Mouse (Mus musculus) heart, adult 18-20 months (tissue): ENCODE results near the gene Gm3646. TPM values are rescaled to one million over a fixed set of nuclear protein-coding genes. Genes with fewer than 3 reads are reported as not detected.

Experiments
- DNase-seq, 2 experiments: peaks; one replicate each; pipeline ENCODE4 v3.0.0; 2021 to 2022; ENCODE audit warnings: mixed read lengths in 1 of 2
- long read RNA-seq, 2 experiments: library from polyadenylated mRNA; stranded (forward); transcript quantifications; one replicate each; pipeline ENCODE4 v2.0.0; 2021
- total RNA-seq, 2 experiments: library from RNA; stranded (reverse); gene quantifications; 2 replicates each; pipeline ENCODE4 v1.2.3; 2021

Gene Gm3646
- 10 to 100 TPM in 1 of 2 experiments, 1 to 10 TPM in 1; 7.6 to 11.1 TPM for total RNA-seq
- long read RNA-seq, experiment 1, transcript Gm3646-201 (2 exons, 352 nt): major isoform, 9 of 15 reads
- long read RNA-seq, experiment 1, partial matches to known transcripts: 0 of 15 reads
- long read RNA-seq, experiment 1, other reads (novel, unspliced or antisense): 6 of 15 reads
- long read RNA-seq, experiment 2, transcript Gm3646-201 (2 exons, 352 nt): major isoform, 9 of 12 reads
- long read RNA-seq, experiment 2, partial matches to known transcripts: 2 of 12 reads
- long read RNA-seq, experiment 2, other reads (novel, unspliced or antisense): 1 of 12 reads

DNA sequence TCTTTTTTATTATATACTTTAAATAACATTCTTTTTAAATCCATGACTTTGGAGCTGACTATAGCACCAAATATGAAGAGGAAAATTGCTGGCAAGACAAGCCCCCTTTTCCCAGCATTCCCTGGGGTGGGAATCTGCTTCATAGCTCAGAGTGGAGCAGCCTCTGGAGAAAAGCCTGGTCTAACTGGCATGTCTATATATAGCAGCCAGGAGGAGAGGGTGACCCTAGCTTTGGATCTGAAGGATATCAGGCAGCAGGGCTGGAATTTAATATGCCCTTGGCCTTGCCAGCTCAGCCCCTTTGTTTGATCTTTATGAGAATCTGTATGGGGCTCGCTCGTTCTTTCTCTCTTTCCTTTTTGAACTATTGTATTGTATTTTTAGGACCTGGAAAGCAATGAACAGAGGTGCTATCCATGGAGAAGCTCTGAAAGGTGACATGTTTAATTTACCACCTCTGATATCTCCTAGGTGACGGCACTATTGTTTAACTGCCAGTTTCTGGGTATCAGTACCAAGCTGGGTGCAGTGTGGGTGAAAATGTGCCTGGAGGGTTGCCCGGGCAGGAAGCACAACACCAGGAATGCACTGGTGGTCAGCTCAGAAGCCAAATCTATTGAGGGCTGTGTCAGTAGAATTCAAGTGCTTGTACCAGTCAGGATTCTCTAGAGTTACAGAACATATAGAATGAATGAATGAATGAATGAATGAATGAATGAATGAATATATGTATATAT lies at the start of gene Gm3646:
TSS of gene Gm3646 (minus strand) at position 90 of the 737 bp plus-strand sequence.
- peak; percentile 69 to 79 for DNase-seq

DNA sequence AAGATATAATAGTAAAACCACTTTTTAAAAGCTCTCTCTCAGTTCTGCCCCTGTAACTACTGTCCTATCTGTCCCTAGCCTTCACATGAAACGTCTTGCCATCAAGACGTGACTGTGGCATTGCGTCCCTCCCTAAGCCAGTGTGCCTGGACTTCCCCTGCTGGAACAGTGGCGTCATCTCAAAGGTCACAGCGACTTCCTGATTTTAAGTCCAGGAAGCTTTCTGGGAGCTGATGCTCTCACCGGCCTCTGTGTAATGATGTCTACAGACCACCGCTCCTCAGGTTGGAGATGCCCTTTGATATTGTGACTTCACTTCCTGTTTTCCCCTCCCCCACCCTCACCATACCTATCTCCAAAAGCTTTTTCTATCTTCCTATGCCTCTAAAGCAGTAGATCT lies 41.9 kb upstream of the Gm3646 start:
- DNase-seq: peak in 1 of 2 experiments; percentile 52

DNA sequence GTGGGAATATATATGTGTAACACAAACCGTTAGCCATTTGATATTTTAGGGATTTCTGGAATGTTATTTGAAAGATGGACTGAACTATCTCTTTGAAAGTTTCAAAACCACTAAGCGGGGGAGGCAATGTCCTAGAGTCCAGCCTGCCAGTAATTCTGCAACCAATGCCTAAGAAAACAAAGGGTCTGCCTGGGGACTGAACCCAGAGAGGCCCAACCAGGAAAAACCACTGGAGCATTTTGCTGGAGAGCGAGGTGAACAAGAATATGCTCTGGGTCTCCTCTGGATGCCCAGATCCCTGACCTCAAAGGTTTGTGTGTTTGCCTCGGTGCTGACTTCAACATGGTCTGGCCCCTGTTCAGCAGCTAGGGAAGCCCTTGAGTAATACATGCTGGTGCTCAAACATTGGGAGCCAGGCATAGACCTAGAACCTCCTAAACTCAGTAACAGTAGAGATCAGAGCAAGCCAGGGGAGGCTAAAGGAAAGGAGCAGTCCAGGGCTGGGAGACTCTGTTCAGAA lies 41.0 kb upstream of the Gm3646 start:
- peak; percentile 18 to 41 for DNase-seq

DNA sequence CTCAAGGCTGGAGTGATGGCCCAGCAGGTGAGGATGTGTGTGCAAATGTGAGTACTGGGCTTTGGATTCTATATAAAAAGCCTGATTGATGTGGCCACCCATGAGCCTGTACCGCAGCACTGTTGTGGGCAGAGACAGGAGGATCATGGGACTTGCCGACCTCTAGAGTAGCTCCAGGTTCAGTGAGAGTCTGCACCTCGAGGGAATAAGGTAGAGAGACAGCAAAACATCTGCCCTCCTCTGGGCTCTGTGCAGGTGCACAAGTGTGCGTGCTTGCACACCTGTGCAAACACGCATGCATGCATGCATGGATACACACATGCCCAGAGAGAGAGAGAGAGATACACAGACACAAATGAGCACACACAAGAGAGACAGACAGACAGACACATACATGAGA lies 38.2 kb upstream of the Gm3646 start:
- no peak for DNase-seq

DNA sequence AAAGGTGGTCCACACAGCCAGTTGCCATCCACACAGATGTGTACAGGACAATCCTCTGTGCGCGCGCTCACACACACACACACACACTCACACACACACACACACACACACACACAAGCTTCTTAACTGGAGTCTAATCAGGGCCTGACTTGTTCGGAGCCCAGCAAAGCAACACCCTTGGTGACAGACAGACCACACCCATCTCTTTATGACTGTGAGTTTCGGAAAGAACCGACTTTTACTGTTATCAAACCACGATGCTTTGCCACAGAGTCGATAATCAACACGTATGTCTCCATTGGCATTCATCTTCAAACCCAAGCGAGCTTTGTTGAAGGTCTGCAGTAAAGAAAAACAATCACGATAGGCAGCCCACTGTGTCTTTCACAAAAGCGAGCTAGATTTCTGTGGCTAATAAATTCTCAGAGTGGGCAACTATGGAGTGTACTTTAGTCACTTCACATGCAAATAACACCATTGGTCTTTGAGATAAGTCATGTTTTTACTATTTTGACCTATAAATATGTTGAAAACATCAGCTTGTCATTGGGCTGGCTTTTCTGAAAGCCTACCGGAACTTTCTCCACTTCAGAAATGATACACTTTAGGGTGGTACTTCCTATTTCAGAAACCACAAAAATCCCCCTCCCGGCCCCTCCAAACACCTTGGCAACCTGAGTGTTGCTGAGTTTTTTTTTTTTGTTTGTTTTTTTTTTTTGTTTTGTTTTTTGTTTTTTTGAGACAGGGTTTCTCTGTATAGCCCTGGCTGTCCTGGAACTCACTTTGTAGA lies 37.3 kb upstream of the Gm3646 start:
- no peak for DNase-seq

DNA sequence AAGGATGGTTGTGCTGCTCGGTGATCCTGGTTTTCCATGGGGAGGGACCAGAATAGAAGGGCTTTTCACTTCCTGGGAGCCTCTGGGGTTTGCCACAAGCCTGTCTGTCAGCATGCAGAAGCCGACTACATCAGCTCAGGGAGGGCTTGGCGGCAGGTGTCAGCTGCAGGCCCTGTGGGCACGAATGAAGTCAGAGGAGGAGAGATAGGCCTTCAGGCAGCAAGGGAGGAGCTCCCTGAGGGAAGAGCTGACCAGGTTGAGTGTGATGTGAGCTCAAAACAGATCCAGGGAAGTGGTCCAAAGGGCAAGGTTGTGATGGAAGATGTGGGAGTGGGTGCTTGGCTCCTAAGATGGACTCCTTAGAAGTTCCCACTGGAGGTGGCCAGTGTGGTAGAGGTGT lies 35.7 kb upstream of the Gm3646 start:
- DNase-seq: no peak

DNA sequence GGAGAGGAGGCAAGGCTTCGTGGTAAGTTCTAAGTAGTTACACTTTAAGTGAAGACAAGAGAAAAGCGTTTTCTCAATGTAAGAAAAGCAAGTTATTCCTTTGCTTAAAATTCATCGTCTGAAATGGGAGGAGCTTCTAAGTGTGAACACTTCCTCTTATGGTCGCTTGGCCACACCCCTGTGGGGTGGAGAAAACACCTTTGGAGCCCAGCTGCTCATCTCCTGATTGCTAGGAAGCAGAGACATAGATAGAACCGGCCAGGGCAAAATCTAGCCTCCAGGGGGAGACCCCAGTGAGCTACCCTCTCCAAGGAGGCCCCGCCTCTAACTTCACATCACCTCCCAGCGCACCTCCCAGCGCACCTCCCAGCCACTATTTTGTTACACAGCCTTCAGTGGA lies 34.7 kb upstream of the Gm3646 start:
- DNase-seq: no peak

DNA sequence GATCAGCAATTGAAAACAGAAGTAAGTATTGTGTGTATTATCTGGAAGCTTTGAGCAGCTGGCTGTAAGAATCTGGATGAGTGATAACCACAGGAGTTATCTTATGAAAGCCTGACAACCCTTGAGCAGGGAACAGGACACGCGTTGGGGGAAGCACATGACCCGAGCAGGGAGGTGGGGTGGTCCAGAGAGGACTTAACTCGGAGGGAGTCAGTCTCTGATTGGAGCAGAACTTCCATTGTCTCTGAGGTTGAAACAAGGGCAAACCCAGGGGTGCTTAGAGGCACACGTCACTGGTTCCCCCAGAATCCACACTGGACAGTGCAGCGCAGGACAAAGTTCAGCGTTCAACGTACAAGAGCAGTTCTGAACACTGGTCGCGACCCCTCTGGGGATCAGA lies 34.1 kb upstream of the Gm3646 start:
- DNase-seq: no peak

DNA sequence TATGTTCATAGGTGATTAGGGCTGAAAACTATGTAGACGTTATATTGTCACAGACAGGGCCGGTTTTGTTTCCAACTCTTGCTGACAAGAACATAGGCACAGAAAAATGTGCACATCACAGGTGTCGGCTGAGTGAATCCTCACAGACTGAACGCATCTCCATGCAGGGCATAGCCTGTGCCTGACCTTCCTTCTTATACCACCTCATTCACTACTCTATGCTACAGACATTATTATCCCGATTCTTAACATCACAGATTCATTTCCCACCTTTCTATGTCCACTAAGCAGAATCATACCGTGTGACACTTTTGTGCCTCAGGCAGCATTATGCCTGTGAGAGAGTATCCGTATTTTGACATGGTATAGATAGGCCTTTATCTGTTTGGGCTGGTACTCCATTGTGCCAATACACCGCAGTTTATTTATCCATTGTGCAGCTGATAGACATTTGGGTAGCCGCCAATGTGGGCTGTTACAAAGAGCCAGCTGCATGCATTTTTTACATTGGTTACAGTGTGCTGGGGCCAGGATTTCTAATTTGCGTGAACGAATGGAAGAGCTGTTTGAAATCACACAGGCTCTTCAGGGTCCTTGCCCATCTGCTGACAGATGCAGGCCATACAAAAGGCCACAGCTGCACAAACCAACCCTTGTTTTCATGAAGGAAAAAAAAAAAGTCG lies 33.5 kb upstream of the Gm3646 start:
- DNase-seq: no peak

DNA sequence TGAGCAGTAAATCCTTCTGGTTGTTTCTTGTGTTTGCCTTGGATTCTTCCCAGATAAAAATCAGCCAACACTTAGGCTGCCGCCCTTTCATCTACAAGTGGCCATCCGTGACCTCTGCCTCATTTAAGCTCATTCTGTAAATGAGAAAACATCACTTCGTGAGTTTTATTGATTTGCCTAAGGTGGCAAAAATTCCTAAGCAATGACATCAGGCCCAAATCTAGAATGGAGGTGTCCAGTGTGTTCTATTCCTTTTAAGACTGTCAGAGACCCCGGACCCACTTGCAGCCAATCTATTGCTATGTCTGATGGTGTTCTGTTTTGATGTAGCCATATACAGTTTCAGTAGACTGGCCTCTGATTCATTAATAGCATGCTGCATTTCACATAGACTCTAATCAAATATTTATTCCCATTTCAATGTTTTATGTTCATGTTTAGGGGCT lies 26.5 kb upstream of the Gm3646 start:
- DNase-seq: no peak

DNA sequence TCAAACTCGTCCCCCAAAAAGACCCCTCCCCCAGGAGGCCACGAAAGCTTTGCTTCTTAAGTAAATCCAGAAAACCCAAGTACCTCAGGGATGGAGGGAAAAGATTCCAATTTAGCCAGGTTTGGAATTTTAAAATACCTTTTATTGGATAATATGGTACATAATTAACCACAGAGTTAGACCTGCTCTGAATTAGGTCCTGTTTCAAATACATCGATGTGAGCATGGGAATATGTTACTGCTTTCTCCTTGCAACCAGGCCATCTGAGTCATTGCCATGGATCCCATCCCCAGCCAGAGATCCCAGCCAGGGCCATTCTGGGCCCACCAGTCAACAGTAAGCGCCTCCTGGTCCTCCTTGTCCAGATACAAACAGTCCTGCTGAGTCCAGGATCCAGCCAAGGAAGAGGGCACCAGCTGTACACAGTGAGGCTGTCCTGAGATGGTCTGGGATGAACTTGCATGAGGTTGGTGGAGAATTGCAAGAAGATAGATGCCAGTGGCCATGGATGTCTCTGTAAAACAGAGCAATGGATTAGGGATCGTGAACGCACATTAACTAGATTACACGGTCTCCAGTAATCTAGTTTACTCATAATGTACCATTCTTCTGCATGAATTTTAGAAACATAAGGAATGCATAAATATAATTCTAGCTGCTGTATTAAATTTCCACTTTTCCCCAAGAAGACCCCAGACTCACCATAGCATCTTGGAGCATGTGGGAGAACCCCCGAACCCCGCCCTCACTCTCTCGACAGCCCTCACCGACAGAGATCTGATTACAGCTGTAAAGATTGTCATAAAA lies 25.9 kb upstream of the Gm3646 start:
- DNase-seq: no peak

DNA sequence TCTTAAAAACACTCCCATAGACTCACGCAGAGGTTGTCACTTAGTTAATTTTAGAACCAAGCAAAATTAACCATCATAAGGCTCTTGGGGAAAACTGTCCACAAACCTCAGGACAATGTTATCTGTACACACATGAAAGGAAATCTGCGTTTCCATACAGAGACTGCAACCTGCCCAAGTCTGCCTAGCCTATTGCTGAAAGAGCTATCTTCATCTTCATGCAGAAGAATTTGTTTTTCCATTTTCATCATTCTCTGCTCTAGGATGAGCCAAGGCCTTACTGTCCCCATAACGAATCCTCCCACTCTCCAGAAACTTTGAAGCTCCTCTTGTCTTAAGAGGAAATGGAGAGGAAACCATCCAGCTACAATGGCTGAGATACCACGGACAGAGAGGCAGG lies 19.8 kb upstream of the Gm3646 start:
- no peak for DNase-seq

DNA sequence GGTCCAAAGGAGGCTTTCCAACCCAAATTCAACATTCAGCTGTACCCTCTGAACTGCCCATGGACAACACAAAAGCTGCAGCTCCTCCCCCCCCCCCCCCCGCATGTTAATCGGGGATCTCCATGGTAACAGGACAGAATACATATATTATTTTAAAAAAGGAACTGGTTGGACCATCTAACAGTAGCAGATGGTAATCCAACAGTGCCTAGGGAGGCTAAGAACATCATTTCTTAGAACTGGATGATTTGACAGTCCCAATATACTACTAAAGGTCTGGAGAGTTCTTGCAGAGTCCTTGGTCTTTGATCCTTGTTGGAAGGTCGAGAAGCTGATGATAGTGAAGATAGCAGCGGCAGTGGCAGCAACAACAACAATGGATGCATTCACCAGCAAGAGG lies 19.1 kb upstream of the Gm3646 start:
- DNase-seq: no peak

DNA sequence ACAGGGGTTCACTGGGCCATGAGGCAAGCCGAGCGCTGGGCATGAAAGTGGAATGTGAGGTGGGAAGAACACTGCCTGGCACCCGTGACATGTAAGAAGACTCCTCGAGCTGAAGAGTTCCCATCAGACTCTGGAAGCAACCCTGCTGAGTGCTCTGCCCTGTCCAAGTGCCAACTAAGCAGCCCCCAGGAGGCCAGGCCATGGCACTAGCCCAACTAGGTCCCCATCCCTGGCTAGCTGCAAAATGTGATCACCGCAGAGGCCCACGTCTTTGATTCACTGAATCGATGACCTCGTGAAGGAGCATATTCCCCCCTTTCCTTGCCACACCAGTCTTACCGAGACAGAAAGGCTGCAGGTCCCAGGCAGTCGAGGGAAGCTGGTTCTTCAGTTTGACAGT lies 14.5 kb upstream of the Gm3646 start:
- DNase-seq: no peak

DNA sequence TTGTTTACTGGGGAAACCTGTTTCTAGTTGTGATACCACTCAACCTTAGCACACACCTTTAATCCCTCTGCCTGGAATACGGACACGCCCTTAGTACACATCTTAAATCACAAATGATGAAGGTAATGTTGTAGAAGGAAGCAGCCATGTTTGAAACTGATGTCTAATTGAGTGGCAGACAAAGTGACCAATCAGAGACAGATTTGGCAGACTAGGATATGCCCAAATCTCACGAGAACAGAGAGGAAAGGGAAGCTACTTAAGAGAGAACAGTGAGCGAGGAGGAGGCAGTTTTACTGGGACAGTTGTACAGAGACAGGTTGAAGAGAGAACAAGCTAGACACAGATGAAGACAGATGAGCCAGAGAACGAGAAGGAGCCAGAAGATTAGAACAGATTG lies 10.6 kb upstream of the Gm3646 start:
- DNase-seq: no peak

DNA sequence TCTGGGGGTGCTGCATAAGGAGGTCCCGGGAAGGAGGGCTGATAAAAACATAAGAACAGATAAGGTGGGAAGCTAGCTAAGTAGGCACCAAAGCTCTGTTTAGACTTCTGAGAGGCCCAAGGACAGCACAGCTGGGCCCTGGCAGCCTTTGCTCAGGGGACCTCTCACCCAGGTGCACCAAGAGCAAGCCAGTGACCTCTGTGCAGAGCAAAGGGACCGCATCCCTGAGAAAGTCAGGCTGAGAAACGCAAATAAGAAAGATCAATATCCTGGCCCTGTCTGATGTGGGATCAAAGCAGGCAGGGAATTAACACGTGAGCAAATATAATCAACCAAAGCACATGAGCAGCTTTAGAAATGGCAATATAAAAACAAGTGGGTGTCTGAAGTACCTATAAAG lies 7.9 kb upstream of the Gm3646 start:
- DNase-seq: no peak

DNA sequence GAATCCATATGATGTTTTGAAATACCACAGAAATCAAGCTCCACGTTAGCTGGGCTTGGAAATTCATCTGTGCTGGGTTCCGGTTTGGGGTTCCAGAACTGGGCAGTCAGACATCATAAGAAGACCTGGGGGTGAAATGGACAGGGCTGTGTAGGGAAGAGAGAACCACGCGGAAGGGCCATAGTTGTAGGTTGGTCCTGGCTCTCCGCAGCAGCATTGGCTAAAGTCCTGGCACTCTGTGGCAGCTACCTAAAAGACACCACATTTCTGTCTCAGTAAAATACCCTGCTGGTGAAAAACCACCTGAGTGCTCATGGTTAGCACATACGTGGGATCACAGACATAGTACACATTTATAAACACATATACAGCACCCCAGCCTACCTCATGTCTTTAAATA lies 343 bp downstream of the Gm3646 start:
- DNase-seq: peak in 1 of 2 experiments; percentile 19

DNA sequence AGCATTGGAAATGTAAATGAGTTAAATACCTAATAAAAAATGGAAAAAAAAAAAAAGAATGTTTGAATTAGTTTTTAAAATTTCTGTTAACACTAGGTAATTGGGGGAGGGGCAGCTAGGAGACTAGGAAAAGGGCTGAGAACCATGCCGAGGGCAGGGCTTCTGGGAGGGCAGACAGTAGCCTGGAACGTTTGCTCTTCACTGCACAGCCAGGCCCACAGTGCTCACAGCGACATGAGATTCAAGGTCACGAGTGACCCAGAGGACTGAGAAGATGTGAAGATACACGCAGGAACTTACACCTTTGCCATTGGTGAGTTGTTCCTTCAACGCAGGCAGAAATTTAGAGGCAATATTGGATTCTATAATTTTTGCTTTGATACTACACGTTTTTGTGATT lies 2.2 kb downstream of the Gm3646 start:
- DNase-seq: no peak

DNA sequence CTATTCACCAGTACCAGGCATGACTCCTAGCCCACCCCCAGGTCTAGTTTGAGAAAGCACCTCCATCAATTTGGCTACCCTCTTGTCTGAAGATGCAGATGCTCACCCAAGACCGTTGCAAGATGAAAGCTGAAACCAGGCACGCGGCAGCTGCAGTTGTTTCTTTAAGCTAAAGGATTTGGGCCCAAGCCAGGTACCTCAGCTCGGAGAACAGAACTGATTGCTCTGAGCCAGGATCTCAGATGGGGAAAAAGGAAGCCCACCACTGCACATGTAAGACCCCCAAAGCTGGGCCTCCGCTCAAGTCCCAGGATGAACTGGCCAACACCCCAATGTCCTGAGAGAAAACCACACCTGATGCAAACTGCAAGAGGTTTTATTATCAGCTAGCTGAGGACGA lies 7.6 kb downstream of the Gm3646 start:
- no peak for DNase-seq

DNA sequence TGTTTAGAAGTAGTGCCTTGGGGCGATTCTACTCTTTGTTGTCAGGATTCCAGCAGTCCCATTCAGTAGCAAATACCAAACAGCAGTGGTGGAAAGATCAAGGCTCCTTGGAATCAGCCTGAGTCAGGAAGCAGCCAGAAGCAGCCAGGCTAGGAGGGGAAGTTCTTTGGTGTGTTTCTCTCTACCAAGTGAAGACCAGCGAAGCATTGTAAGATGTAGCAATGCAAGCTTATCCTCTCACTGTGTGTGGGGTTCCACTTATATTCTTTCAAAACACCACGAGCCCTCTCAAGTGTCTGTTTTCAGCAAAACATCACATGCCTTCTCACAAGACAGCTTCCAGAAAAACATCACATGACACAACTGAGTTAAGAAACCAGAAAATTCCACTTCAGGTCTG lies 8.4 kb downstream of the Gm3646 start:
- no peak for DNase-seq

DNA sequence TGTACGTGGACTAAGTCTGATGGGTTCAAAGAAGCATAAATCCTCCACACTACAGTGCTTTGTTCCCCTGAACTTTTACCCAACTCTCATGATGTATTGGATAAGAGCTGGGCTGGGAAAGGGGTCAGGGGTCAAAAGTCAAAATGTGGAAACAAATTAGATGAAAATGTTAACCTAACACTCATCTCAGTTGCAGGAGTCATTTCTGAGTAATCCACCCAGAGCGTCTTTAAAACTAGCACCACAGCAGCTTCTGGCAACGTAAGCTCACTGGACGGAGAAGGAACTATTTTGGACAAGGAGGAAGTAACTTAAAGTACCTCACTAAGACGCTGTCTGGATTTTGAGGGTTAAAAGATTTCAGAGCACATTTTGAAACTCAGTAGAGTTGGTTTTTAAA lies 20.5 kb downstream of the Gm3646 start:
- no peak for DNase-seq
